Mouse (Mus musculus) small intestine, adult 2 months (tissue): ENCODE measurements around the gene Ptpra. TPM values are rescaled to one million over a fixed set of nuclear protein-coding genes. Genes with fewer than 3 reads are reported as not detected.
A peak's percentile ranks its signal among the peaks of the same experiment; 100 is the strongest.

ENCODE experiments used
- H3K27ac ChIP-seq: fragments of 200-500 bp; 2 replicates; pipeline ENCODE4 v1.5.1; 2012; ENCODE audit warnings: low read depth, low read length, control low read depth, inconsistent platforms; ENCODE audit not compliant: insufficient read depth
- H3K27me3 ChIP-seq: fragments of 200-500 bp; 2 replicates; pipeline ENCODE4 v1.6.1; 2012; ENCODE audit warnings: mild to moderate bottlenecking, moderate library complexity, low read length, inconsistent platforms; ENCODE audit not compliant: control insufficient read depth, insufficient read depth
- H3K36me3 ChIP-seq: fragments of 200-500 bp; 2 replicates; pipeline ENCODE4 v1.6.1; 2012; ENCODE audit warnings: mild to moderate bottlenecking, low read length, control low read depth, inconsistent platforms; ENCODE audit not compliant: control insufficient read depth, insufficient read depth
- H3K4me1 ChIP-seq: fragments of 200-500 bp; 2 replicates; pipeline ENCODE4 v1.6.1; 2012; ENCODE audit warnings: low read length, inconsistent platforms, mixed read lengths; ENCODE audit not compliant: control insufficient read depth, insufficient read depth, insufficient read length
- H3K4me3 ChIP-seq: fragments of 200-500 bp; 2 replicates; pipeline ENCODE4 v1.5.1; 2012; ENCODE audit warnings: low read depth, mild to moderate bottlenecking, control low read depth, inconsistent platforms, low read length, moderate library complexity
- CTCF ChIP-seq: fragments of 200-500 bp; IDR thresholded peaks from 2 replicates; pipeline ENCODE4 v1.5.1; 2012; ENCODE audit warnings: low read depth, mild to moderate bottlenecking, control low read depth, inconsistent platforms, low read length, moderate library complexity, mixed read lengths; ENCODE audit not compliant: insufficient replicate concordance, insufficient read length; ENCODE audit errors: extremely low read depth
- POLR2A ChIP-seq: fragments of 200-500 bp; IDR thresholded peaks from 2 replicates; pipeline ENCODE4 v1.6.1; 2012; ENCODE audit warnings: low read depth, mild to moderate bottlenecking, control low read depth, inconsistent platforms, low read length, moderate library complexity
- WGBS: fragments of 180-500 bp; shearing (Covaris S2); methylation state at CpG from one replicate; pipeline ENCODE4 v1.1.7; 2018; 5-methylcytosine and 5-hydroxymethylcytosine counted together
- polyA plus RNA-seq: library from polyadenylated mRNA; depleted of rRNA; stranded (reverse); fragments of >200 nt; gene quantifications from 2 replicates; pipeline ENCODE4 v1.2.3, GENCODE M21; 2012

The Ptpra gene
- polyA plus RNA-seq, 1 experiment = 21.8 TPM

DNA sequence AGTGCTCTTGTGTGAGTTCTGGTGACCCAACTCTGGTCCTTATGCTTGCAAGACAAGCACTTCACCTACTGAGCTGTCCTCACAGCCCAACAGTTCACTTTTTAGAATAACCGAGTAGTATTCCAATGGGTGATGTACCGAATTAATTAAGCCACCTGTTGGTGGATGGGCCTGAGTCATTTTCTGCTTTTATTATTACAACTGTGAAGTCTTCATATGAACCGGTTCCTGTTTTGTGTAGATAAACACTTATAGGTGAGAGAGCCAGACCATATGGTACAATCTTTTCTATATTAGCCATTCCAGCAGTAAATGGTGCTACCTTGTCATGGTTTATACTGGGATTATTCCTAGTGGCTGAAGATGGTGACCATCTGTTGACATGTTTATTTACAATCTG lies 37.3 kb upstream of the Ptpra start:
- H3K36me3 ChIP-seq = no peaks in the 10 kb centered on the region
- no peak overlapping the region for H3K27ac ChIP-seq
- no peak overlapping the region for H3K4me3 ChIP-seq
- H3K4me1 ChIP-seq = no peaks in the 10 kb centered on the region; the same call in 1 of the 2 replicates
- TF ChIP-seq POLR2A = no peak
- TF ChIP-seq CTCF = no peak
- WGBS = 74% methylated on average over 3 of the region's 3 CpGs
- H3K27me3 ChIP-seq = no peaks in the 10 kb centered on the region

DNA sequence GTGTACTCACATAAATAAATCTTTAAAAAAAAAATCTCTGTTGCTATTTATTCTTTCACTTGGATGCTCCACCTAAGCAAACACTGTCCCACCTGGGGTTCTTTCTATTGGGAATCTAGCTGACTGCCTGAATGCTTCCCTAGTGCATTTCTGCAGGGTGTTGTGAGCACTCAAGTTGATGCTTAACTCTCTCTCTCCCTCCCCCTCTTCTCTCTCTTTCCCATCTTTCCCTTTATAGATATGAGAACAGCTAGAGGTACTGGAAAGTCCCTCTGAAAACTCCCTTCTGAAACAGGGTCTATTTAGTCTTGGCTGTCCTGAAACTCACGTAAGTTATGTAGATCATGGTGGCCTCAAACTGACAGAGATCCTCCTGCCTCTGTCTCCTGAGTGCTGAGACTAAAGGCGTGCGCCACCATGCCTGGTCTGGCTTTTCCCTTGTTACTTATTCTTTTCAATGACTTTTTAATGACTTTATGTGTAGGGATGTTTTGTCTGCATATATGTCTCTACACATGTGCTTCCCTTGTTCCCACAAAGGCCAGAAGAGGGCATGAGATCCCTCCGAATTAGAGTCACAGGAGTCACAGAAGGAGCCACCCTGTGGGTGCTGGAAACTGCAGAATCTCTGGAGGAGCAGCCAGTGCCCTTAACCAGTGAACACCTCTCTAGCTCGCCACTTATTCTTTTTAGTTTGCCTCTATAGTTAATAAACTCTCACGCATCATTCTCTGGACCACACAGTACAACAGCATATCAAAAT lies 35.8 kb upstream of the Ptpra start:
- no peaks in the 10 kb centered on the region for H3K36me3 ChIP-seq
- H3K4me3 ChIP-seq = no peak overlapping the region
- H3K4me1 ChIP-seq = no peaks in the 10 kb centered on the region; the same call in 1 of the 2 replicates
- TF ChIP-seq POLR2A = no peak
- no peak for TF ChIP-seq CTCF
- no peak overlapping the region for H3K27ac ChIP-seq
- H3K27me3 ChIP-seq = no peaks in the 10 kb centered on the region
- WGBS = 69% methylated on average over 6 of the region's 6 CpGs

- no peak overlapping the region for H3K27ac ChIP-seq
- peaks cover 12% of the 10 kb centered on the region for H3K4me1 ChIP-seq
- 94% methylated on average over 26 of the region's 26 CpGs for WGBS
- no peaks in the 10 kb centered on the region for H3K36me3 ChIP-seq
- H3K27me3 ChIP-seq = no peaks in the 10 kb centered on the region
- TF ChIP-seq POLR2A = no peak
- TF ChIP-seq CTCF = no peak
- no peak overlapping the region for H3K4me3 ChIP-seq
These were observed 28.1 kb upstream of the Ptpra start for GRCm38 (mm10) chr2:130421781-130422620.

DNA sequence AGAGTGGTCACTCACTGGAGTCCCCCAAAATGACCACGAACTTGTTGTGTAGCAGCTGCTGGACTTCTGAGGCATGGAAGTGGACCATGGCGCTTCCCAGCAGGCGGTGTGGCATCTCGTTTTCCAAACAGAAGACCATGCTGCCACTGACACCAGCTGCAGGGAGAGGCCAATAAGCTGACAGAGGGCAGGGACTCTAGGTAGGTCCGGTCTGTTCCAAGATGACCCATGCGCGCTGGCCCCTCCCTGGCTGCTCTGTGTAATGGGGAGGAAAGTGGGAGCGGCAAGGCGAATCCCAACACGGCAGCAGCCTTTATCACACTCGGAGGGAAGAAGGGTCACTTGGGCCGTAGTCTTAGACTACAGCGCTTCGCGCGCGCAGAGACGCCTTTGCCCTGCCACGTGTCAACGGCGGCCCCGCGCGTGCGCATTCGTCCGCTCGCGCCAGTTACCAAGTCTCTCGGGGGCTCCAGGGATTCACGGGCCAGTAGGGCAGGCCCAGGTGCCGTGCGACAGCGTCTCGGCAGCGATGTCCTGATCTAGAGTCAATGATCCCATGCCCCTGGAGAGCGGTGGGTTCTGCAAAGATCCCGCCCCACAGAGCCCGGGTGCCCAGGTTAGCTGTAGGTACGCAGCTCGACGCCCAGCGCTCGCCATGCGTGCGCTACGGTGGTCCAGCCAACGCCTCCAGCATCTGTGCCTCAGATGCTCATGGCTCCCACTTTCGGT lies 26.5 kb upstream of the Ptpra start:
- H3K27me3 ChIP-seq = no peaks in the 10 kb centered on the region
- WGBS = 10% methylated on average over 49 of the region's 49 CpGs
- H3K4me1 ChIP-seq = peaks cover 12% of the 10 kb centered on the region
- TF ChIP-seq CTCF (no peak), POLR2A (no peak)
- peak overlapping the region; percentile 83 for H3K27ac ChIP-seq
- H3K36me3 ChIP-seq = no peaks in the 10 kb centered on the region
- H3K4me3 ChIP-seq = peak overlapping the region; percentile 86

- TF ChIP-seq CTCF (peak; percentile 52; the same call in 1 of the 2 replicates), POLR2A (peak; percentile 73)
- Histone ChIP-seq H3K4me1 (peaks cover 12% of the 10 kb centered on the region), H3K36me3 (no peaks in the 10 kb centered on the region), H3K4me3 (peak within 1 kb of the TSS; percentile 86), H3K27me3 (no peaks in the 10 kb centered on the region), H3K27ac (peak within 1 kb of the TSS; percentile 84)
- under 1% methylated on average over 58 of the region's 58 CpGs for WGBS
These were observed 25.8 kb upstream of the Ptpra start, which contains the start of the genes Vps16 and Pced1a for GRCm38 (mm10) chr2:130424126-130424853. Vps16 (plus strand) TSS chr2:130424339. Pced1a (minus strand) TSS chr2:130424701.

GRCm38 (mm10) chr2:130425112-130425511 lies 25.0 kb upstream of the Ptpra start:
- no peak overlapping the region for H3K27ac ChIP-seq
- TF ChIP-seq POLR2A (no peak), CTCF (no peak)
- 17% methylated on average over 5 of the region's 5 CpGs for WGBS

GRCm38 (mm10) chr2:130429851-130430250 lies 20.2 kb upstream of the Ptpra start:
- Histone ChIP-seq H3K4me3 (no peak overlapping the region), H3K27ac (no peak overlapping the region), H3K27me3 (no peaks in the 10 kb centered on the region), H3K4me1 (peaks cover 5% of the 10 kb centered on the region; the same call in 1 of the 2 replicates), H3K36me3 (peaks cover 4% of the 10 kb centered on the region; the same call in 1 of the 2 replicates)
- TF ChIP-seq POLR2A (no peak), CTCF (no peak)
- whole genome bisulfite sequencing = 57% methylated on average over 2 of the region's 2 CpGs

More at GRCm38 (mm10) chr2:130425112-130425511, 25.0 kb upstream of the Ptpra start:
- no peak overlapping the region; the same call in 1 of the 2 replicates for H3K4me3 ChIP-seq
- no peaks in the 10 kb centered on the region for H3K36me3 ChIP-seq
- no peaks in the 10 kb centered on the region for H3K27me3 ChIP-seq
- peaks cover 12% of the 10 kb centered on the region for H3K4me1 ChIP-seq
